Mouse (Mus musculus) megakaryocyte, embryonic 14.5 days (primary cell): Measurements from ENCODE around the gene St3gal3.

Source experiments
- FLI1 ChIP-seq: IDR thresholded peaks from 2 replicates; pipeline ENCODE4 v1.6.1; 2012; ENCODE audit warnings: low read length, inconsistent platforms, mixed read lengths
- GATA1 ChIP-seq: IDR thresholded peaks from 3 replicates; pipeline ENCODE4 v1.6.1; 2012; ENCODE audit warnings: mixed read lengths, low read length, inconsistent platforms, borderline replicate concordance

GRCm38 (mm10) chr4:118030330-118030729 lies 104.4 kb downstream of the St3gal3 start:
- TF ChIP-seq FLI1: no peak
- no peak for TF ChIP-seq GATA1
